Mouse (Mus musculus) intestine, postnatal 0 days (tissue): ENCODE measurements around the gene Slc5a6. TPM values are rescaled to one million over a fixed set of nuclear protein-coding genes. Genes with fewer than 3 reads are reported as not detected.
A peak's percentile ranks its signal among the peaks of the same experiment; 100 is the strongest.

Source experiments
- ATAC-seq: fragments of 200-750 bp; cut with Nextera tagmentation; 2 replicates; pipeline ENCODE4 v1.8.0; 2017; ENCODE audit warnings: mild to moderate bottlenecking, moderate TSS enrichment, moderate library complexity
- H3K27ac ChIP-seq: fragments of 300-500 bp; sonication (generic); 2 replicates; pipeline ENCODE4 v1.5.1; 2014; ENCODE audit warnings: mild to moderate bottlenecking, low read depth, low read length, moderate library complexity
- H3K27me3 ChIP-seq: fragments of 300-500 bp; sonication (generic); replicated peaks from 2 replicates; pipeline ENCODE4 v1.6.1; 2014; ENCODE audit warnings: low read length, mixed read lengths; ENCODE audit not compliant: control insufficient read depth, insufficient read depth
- H3K36me3 ChIP-seq: fragments of 300-500 bp; sonication (generic); 2 replicates; pipeline ENCODE4 v1.6.1; 2014; ENCODE audit warnings: mild to moderate bottlenecking, moderate library complexity; ENCODE audit not compliant: control insufficient read depth, insufficient read depth
- H3K4me1 ChIP-seq: fragments of 300-500 bp; sonication (generic); replicated peaks from 2 replicates; pipeline ENCODE4 v1.6.1; 2014; ENCODE audit warnings: antibody characterized with exemption, low read length, mixed read lengths; ENCODE audit not compliant: control insufficient read depth, insufficient read depth
- H3K4me2 ChIP-seq: fragments of 300-500 bp; sonication (generic); replicated peaks from 2 replicates; pipeline ENCODE4 v1.6.1; 2014; ENCODE audit warnings: low read depth, mild to moderate bottlenecking, moderate library complexity
- H3K4me3 ChIP-seq: fragments of 300-500 bp; sonication (generic); 2 replicates; pipeline ENCODE4 v1.5.1; 2014; ENCODE audit warnings: low read depth, low read length
- H3K9ac ChIP-seq: fragments of 300-500 bp; sonication (generic); 2 replicates; pipeline ENCODE4 v1.6.1; 2014; ENCODE audit warnings: mild to moderate bottlenecking, low read depth, low read length
- H3K9me3 ChIP-seq: fragments of 300-500 bp; sonication (generic); 2 replicates; pipeline ENCODE4 v1.6.1; 2016; ENCODE audit warnings: mixed run types; ENCODE audit not compliant: control insufficient read depth
- CTCF ChIP-seq: sonication (generic); IDR thresholded peaks from 2 replicates; pipeline ENCODE4 v1.5.1; 2016; ENCODE audit warnings: low read depth, mild to moderate bottlenecking, control low read depth, antibody characterized with exemption, moderate library complexity
- WGBS: fragments of 180-500 bp; shearing (Covaris S2); extraction: QIAGEN DNeasy Blood & Tissue Kit; methylation state at CpG from one replicate; pipeline ENCODE4 v1.1.7; 2014; 5-methylcytosine and 5-hydroxymethylcytosine counted together
- polyA plus RNA-seq: library from polyadenylated mRNA; unstranded; fragments of >200 nt; fragmentation: Nextera tagmentation; extraction: Ambion mirVana; gene quantifications from 2 replicates; pipeline ENCODE4 v1.2.1, GENCODE M21; 2015

Slc5a6 gene
- polyA plus RNA-seq, 1 experiment from 2014 or later, result 18.0 TPM

DNA sequence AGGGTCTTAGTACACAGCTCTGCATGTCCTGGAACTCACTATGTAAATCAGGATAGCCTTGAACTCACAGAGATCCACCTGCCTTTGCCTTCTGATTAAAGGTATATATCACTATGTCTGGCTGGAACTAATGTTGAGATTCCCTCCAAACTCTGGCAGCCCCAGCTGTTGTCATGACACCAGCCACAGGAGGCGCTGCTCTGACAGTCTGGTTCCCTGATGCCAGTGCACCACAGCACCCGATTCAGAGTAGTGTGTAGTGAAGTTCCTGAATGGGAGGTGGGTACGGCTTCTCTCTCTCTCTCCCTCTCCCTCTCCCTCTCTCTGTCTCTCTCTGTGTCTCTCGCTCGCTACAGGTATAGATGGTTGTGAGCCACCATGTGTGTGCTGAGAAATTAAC, 33.6 kb upstream of the Slc5a6 start:
- H3K4me3 ChIP-seq, result no peak overlapping the region
- no peaks in the 10 kb centered on the region for H3K27me3 ChIP-seq
- no peak overlapping the region for H3K27ac ChIP-seq
- no peak overlapping the region for H3K4me2 ChIP-seq
- WGBS, result 18% methylated on average over 5 of the region's 5 CpGs
- TF ChIP-seq CTCF, result peak; percentile 76
- no peak overlapping the region for H3K9ac ChIP-seq
- H3K4me1 ChIP-seq, result no peaks in the 10 kb centered on the region
- H3K9me3 ChIP-seq, result no peaks in the 10 kb centered on the region
- H3K36me3 ChIP-seq, result peaks cover 15% of the 10 kb centered on the region
- ATAC-seq, result no peak

DNA sequence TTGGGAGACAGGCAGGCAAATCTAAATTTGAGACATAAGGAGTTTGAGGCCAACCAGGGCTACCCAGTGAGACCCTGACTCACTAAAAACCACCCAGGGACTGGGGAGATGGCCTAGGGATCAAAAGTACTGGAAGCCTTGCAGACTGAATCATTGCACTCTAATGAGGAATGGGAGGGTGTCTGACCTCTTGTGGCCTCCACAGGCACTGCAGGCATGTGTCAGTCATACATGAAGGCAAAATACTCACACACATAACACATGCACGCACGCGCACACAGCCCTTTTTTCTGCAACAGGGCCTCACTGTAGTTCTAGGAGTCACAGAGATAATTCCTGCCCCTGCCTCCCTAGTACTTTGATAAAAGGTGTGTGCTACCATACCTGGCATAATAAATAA, 32.7 kb upstream of the Slc5a6 start:
- peak; percentile 80 for TF ChIP-seq CTCF
- Histone ChIP-seq H3K27me3 (no peaks in the 10 kb centered on the region), H3K9ac (no peak overlapping the region), H3K36me3 (peaks cover 24% of the 10 kb centered on the region), H3K4me2 (no peak overlapping the region), H3K4me1 (no peaks in the 10 kb centered on the region), H3K27ac (no peak overlapping the region), H3K4me3 (no peak overlapping the region), H3K9me3 (no peaks in the 10 kb centered on the region)
- no peak for ATAC-seq
- 82% methylated on average over 3 of the region's 3 CpGs for WGBS

DNA sequence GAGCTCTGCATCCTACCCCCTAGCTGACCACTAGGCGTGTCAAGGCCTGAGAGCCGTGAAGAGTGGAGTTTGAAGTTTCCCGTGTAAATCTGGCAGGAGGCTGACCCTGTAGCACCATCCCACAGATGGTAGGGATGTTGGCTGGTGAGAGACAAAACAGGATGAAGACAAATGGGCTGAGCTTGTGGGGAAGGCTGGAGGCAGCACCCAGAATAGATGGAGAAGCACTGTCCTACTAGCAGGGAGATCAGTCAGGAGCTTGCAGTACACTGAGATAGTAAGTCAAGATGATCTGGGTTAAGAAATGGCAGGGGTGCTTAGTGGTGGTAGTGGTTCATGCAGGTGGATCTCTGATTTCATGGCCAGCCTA, 32.1 kb upstream of the Slc5a6 start:
- 68% methylated on average over 3 of the region's 3 CpGs for WGBS
- Histone ChIP-seq H3K27ac (no peak overlapping the region), H3K4me3 (no peak overlapping the region), H3K27me3 (no peaks in the 10 kb centered on the region), H3K4me2 (no peak overlapping the region), H3K9ac (no peak overlapping the region), H3K4me1 (no peaks in the 10 kb centered on the region), H3K36me3 (peaks cover 30% of the 10 kb centered on the region), H3K9me3 (no peaks in the 10 kb centered on the region)
- no peak for ATAC-seq
- no peak for TF ChIP-seq CTCF

DNA sequence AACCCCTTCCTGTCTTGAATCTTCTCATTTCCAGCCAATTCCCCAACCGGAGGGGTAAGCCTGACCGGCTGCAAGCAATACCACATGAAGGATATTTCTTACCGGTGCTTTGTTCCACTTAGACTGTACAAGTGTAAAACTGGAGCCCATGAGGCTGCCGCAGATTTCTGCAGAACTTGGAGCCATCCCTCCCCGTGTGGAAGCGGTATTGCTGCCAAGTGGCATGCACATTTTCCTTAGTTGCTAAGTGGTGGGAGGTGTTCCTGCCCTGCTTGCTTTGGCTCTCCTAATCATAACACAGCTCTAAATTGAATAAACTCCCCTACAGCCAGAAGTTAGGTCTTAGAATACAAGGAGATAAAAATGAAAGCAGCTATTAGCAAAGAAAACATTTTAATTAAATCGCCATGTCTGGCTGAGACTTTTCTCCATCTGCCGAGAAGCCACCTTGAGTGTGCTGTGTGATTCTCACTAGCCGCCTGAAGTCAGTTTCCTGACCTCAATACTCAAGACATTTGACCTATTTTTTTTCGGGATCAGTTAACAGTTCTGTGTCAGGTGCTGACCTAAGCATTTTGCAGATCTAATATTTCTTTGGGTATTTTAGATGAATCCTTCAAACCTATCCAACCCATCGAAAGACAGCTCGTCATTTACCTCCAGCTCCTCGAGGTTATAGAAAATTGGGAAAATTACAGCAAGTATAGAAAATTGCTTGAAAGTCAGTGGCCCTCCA, 31.5 kb upstream of the Slc5a6 start:
- H3K4me2 ChIP-seq, result no peak overlapping the region
- H3K27ac ChIP-seq, result no peak overlapping the region
- H3K9me3 ChIP-seq, result no peaks in the 10 kb centered on the region
- no peak overlapping the region for H3K9ac ChIP-seq
- no peak overlapping the region for H3K4me3 ChIP-seq
- no peaks in the 10 kb centered on the region for H3K4me1 ChIP-seq
- no peak for ATAC-seq
- no peak for TF ChIP-seq CTCF
- 77% methylated on average over 13 of the region's 13 CpGs for WGBS
- H3K27me3 ChIP-seq, result no peaks in the 10 kb centered on the region
- peaks cover 36% of the 10 kb centered on the region for H3K36me3 ChIP-seq

DNA sequence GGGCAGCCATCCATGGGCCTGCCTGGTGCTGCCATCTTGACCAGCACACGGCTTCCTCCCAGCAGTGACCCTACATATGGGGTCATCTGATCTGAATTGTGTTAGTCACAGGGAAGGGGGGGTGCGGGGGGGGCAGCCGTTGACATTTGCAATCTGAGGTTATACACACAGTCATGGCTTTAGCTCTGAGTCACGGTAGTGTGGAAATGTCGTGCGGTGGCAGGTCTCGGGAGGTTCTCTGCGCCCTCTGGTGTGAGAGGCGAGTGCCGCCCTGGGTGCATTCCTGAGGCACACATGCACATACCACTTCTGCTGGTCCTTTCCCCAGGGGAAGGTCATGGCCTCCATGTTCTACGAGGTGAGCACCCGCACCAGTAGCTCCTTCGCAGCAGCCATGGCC, 27.6 kb upstream of the Slc5a6 start:
- no peak for TF ChIP-seq CTCF
- Histone ChIP-seq H3K36me3 (peaks cover 73% of the 10 kb centered on the region), H3K9me3 (no peaks in the 10 kb centered on the region), H3K27me3 (no peaks in the 10 kb centered on the region), H3K4me1 (no peaks in the 10 kb centered on the region), H3K27ac (no peak overlapping the region), H3K9ac (no peak overlapping the region), H3K4me2 (no peak overlapping the region), H3K4me3 (no peak overlapping the region)
- 89% methylated on average over 13 of the region's 13 CpGs for WGBS
- ATAC-seq, result no peak

DNA sequence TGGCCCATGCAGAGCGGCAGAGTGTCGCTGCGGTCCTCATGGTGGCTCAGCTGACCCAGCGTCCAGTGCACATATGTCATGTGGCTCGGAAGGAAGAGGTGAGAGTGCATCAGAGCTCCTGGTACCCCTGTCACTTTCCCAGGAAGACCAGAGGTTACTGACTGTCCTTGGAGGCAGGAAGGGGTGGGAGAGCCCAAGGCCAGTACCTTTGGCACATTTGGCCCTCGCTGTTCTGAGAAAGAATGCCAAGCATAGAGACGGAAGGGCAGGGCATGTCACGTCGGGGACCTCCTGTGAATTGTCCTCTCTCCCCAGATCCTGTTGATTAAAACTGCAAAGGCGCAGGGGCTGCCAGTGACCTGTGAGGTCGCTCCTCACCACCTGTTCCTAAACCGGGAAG, 24.5 kb upstream of the Slc5a6 start:
- Histone ChIP-seq H3K4me3 (no peak overlapping the region), H3K4me1 (no peaks in the 10 kb centered on the region), H3K9me3 (no peaks in the 10 kb centered on the region), H3K4me2 (no peak overlapping the region), H3K27me3 (no peaks in the 10 kb centered on the region), H3K27ac (no peak overlapping the region), H3K9ac (no peak overlapping the region), H3K36me3 (peaks cover 98% of the 10 kb centered on the region)
- no peak for ATAC-seq
- WGBS, result 96% methylated on average over 12 of the region's 12 CpGs
- TF ChIP-seq CTCF, result no peak
